Mouse (Mus musculus) hindbrain, embryonic 16.5 days (tissue): ENCODE measurements around the gene Slk. TPM values are rescaled to one million over a fixed set of nuclear protein-coding genes. Genes with fewer than 3 reads are reported as not detected.

Experiments
- ATAC-seq: fragments of 200-750 bp; cut with Nextera tagmentation; 2 replicates; pipeline ENCODE4 v1.8.0; 2017; ENCODE audit warnings: moderate TSS enrichment, moderate library complexity
- H3K27ac ChIP-seq: fragments of 300-500 bp; sonication (generic); 2 replicates; pipeline ENCODE4 v1.5.1; 2014; ENCODE audit warnings: low read depth, mild to moderate bottlenecking, control low read depth, low read length, moderate library complexity
- H3K27me3 ChIP-seq: fragments of 300-500 bp; sonication (generic); replicated peaks from 2 replicates; pipeline ENCODE4 v1.6.1; 2014; ENCODE audit warnings: low read length; ENCODE audit not compliant: control insufficient read depth, insufficient read depth
- H3K36me3 ChIP-seq: fragments of 300-500 bp; sonication (generic); 2 replicates; pipeline ENCODE4 v1.6.1; 2014; ENCODE audit warnings: mild to moderate bottlenecking, low read length, moderate library complexity, mixed read lengths; ENCODE audit not compliant: control insufficient read depth, insufficient read depth
- H3K4me1 ChIP-seq: fragments of 300-500 bp; sonication (generic); 2 replicates; pipeline ENCODE4 v1.6.1; 2014; ENCODE audit warnings: low read depth, low read length; ENCODE audit not compliant: control insufficient read depth, insufficient read depth
- H3K4me2 ChIP-seq: fragments of 300-500 bp; sonication (generic); 2 replicates; pipeline ENCODE4 v1.6.1; 2014; ENCODE audit warnings: mild to moderate bottlenecking, low read length, control low read depth, moderate library complexity
- H3K4me3 ChIP-seq: fragments of 300-500 bp; sonication (generic); 2 replicates; pipeline ENCODE4 v1.5.1; 2014; ENCODE audit warnings: mild to moderate bottlenecking, low read length, control low read depth, moderate library complexity
- H3K9ac ChIP-seq: fragments of 300-500 bp; sonication (generic); 2 replicates; pipeline ENCODE4 v1.6.1; 2014; ENCODE audit warnings: low read depth, mild to moderate bottlenecking, control low read depth, low read length, moderate library complexity
- H3K9me3 ChIP-seq: fragments of 300-500 bp; sonication (generic); 2 replicates; pipeline ENCODE4 v1.6.1; 2014; ENCODE audit warnings: mild to moderate bottlenecking, low read length, moderate library complexity; ENCODE audit not compliant: control insufficient read depth
- WGBS: fragments of 180-500 bp; shearing (Covaris S2); extraction: QIAGEN DNeasy Blood & Tissue Kit; methylation state at CpG from one replicate; pipeline ENCODE4 v1.1.7; 2014; 5-methylcytosine and 5-hydroxymethylcytosine counted together
- polyA plus RNA-seq: library from polyadenylated mRNA; unstranded; fragments of >200 nt; fragmentation: Nextera tagmentation; extraction: Ambion mirVana; gene quantifications from 2 replicates; pipeline ENCODE4 v1.2.1, GENCODE M21; 2015

The Slk gene
- polyA plus RNA-seq, 1 experiment from 2014 or later, result 5.6 TPM

GRCm38 (mm10) chr19:47545055-47545454 lies 34.4 kb upstream of the Slk start:
- Histone ChIP-seq H3K4me1 (no peaks in the 10 kb centered on the region), H3K36me3 (no peaks in the 10 kb centered on the region), H3K9me3 (no peaks in the 10 kb centered on the region), H3K4me3 (no peak overlapping the region), H3K9ac (no peak overlapping the region), H3K4me2 (no peak overlapping the region), H3K27ac (no peak overlapping the region), H3K27me3 (no peaks in the 10 kb centered on the region)
- WGBS, result 51% methylated on average over 3 of the region's 3 CpGs
- ATAC-seq, result no peak

GRCm38 (mm10) chr19:47545528-47545927 lies 34.0 kb upstream of the Slk start:
- no peak for ATAC-seq
- H3K4me1 ChIP-seq, result no peaks in the 10 kb centered on the region
- H3K4me3 ChIP-seq, result no peak overlapping the region
- H3K27me3 ChIP-seq, result no peaks in the 10 kb centered on the region
- H3K9me3 ChIP-seq, result no peaks in the 10 kb centered on the region
- H3K27ac ChIP-seq, result no peak overlapping the region
- no peak overlapping the region for H3K4me2 ChIP-seq
- H3K36me3 ChIP-seq, result no peaks in the 10 kb centered on the region
- H3K9ac ChIP-seq, result no peak overlapping the region

GRCm38 (mm10) chr19:47548432-47549076 lies 30.9 kb upstream of the Slk start:
- H3K4me3 ChIP-seq, result no peak overlapping the region
- no peaks in the 10 kb centered on the region for H3K36me3 ChIP-seq
- no peaks in the 10 kb centered on the region for H3K4me1 ChIP-seq
- no peak overlapping the region for H3K27ac ChIP-seq
- H3K9me3 ChIP-seq, result no peaks in the 10 kb centered on the region
- no peak overlapping the region for H3K9ac ChIP-seq
- H3K4me2 ChIP-seq, result no peak overlapping the region
- no peaks in the 10 kb centered on the region for H3K27me3 ChIP-seq
- 96% methylated on average over 11 of the region's 11 CpGs for WGBS
- ATAC-seq, result no peak

GRCm38 (mm10) chr19:47549174-47549573 lies 30.3 kb upstream of the Slk start:
- Histone ChIP-seq H3K4me3 (no peak overlapping the region), H3K4me2 (no peak overlapping the region), H3K27ac (no peak overlapping the region), H3K36me3 (no peaks in the 10 kb centered on the region), H3K9me3 (no peaks in the 10 kb centered on the region), H3K27me3 (no peaks in the 10 kb centered on the region), H3K9ac (no peak overlapping the region), H3K4me1 (no peaks in the 10 kb centered on the region)
- no peak for ATAC-seq
- 74% methylated on average over 9 of the region's 9 CpGs for WGBS

DNA sequence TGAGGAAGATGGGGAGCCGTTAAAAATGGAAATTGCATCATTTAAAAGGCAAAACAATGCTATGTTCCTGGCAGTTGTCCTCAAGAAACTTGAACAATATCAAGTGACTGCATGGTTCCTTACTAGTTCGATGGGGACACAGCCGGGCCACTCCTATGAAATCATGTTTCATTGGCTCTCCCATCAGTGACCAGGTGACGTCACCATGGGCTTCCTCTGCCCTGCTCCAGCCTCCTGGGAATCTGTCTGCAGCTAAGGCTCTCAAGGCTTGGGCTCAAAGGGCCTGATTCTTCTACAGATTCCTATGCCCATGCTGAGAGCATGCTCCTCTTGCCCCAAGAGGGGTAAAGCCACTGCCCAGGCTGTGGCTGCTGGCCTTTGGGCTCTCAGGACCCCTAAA lies 29.9 kb upstream of the Slk start:
- Histone ChIP-seq H3K36me3 (no peaks in the 10 kb centered on the region), H3K9me3 (no peaks in the 10 kb centered on the region), H3K4me1 (no peaks in the 10 kb centered on the region), H3K27ac (no peak overlapping the region), H3K9ac (no peak overlapping the region), H3K4me3 (no peak overlapping the region), H3K27me3 (no peaks in the 10 kb centered on the region), H3K4me2 (no peak overlapping the region)
- WGBS, result 78% methylated on average over 4 of the region's 4 CpGs
- ATAC-seq, result no peak

GRCm38 (mm10) chr19:47559145-47559544 lies 20.3 kb upstream of the Slk start:
- Histone ChIP-seq H3K4me2 (no peak overlapping the region), H3K9ac (no peak overlapping the region), H3K36me3 (no peaks in the 10 kb centered on the region), H3K9me3 (no peaks in the 10 kb centered on the region), H3K27ac (no peak overlapping the region), H3K27me3 (no peaks in the 10 kb centered on the region), H3K4me3 (no peak overlapping the region), H3K4me1 (no peaks in the 10 kb centered on the region)
- no peak for ATAC-seq
- 73% methylated on average over 5 of the region's 5 CpGs for whole genome bisulfite sequencing

DNA sequence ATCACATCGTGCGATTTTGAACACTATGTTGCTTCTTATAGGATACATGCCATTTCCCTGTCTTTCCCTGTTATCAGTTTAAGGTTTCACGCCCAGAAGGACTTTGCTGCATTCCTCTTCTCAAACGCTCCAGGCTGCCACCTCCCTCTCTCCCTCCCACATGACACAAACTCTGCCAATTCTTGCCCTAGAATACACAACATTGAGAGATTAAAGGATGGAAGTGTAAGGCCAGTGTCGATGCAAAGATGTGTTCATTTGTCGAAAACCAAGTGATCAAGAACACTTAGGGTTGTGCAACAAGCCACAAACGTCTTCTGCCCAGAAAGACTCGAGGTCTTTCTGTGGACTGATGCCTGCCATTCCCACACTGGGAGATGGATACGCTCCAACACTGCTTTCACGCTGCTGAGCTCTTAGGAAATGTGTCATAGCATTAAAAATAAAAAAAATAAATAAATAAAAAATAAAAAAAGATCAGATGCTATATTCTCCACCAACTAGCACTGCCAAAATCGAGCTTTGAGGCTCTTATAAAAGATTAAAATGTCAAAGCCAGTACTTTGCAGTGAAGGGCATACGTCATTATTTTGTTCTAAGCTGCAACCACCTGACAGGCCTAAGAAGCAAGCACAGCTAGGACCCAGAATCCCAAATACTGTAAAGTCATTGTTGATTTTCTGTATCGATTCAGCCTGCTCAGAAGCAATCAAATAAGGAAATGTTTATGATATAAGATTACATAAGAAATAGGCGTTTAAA lies 19.5 kb upstream of the Slk start:
- Histone ChIP-seq H3K27me3 (no peaks in the 10 kb centered on the region), H3K9me3 (no peaks in the 10 kb centered on the region), H3K9ac (no peak overlapping the region), H3K27ac (no peak overlapping the region), H3K4me1 (no peaks in the 10 kb centered on the region), H3K4me3 (no peak overlapping the region), H3K36me3 (no peaks in the 10 kb centered on the region), H3K4me2 (no peak overlapping the region)
- no peak for ATAC-seq
- 68% methylated on average over 14 of the region's 14 CpGs for WGBS

DNA sequence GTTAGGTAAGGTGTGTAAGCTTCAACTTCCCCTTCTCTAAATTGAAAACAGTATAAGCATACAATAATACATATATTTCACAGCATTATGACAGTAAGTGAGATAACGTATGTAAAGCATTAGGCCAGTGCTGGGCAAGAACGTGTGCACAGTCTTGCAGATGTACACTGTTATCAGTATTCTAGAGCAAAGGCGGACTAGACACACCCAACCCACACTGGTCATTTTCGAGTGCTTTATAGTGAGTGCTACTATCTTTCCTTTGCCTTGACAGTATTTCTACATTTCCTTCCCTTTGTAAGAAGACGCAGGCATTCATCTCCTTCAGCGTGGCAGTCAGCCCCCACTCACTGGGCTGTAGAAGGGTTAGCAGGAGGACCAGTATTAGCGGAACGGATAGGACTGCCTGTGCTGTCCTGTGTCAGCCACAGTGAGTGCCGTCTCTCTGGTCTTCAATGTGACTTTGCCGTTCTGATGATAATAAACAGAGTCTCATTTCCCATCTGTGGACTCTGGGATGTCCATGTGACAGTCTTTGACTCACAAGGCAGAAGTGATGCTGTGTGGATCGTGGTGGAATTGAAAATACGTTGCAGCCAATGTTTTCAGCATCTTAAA lies 18.8 kb upstream of the Slk start:
- H3K9me3 ChIP-seq, result no peaks in the 10 kb centered on the region
- H3K27ac ChIP-seq, result no peak overlapping the region
- H3K27me3 ChIP-seq, result no peaks in the 10 kb centered on the region
- no peak overlapping the region for H3K4me2 ChIP-seq
- no peak overlapping the region for H3K9ac ChIP-seq
- no peak overlapping the region for H3K4me3 ChIP-seq
- 88% methylated on average over 12 of the region's 12 CpGs for WGBS
- no peak for ATAC-seq
- H3K4me1 ChIP-seq, result no peaks in the 10 kb centered on the region
- H3K36me3 ChIP-seq, result no peaks in the 10 kb centered on the region

DNA sequence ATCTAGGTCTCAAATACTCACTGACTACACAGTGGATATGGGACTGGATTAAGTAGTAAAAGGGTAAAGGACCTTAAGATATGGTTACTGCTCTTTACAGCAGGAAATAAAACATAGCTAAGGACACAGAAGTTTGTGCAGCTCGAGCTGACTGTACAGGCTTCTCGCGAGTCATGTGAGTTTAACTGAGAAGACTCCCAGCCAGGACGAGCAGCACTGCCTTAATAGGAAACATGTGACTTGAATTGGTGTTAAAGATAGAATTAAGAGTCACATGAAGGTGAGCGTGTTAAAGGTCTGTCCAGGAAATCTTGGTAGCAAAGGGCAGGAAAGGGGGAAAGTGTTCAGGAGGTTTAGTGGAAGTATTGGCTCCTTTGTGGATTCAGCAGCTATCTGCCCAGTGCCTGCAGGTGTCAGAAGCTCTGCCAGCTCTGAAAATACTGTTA lies 17.5 kb upstream of the Slk start:
- Histone ChIP-seq H3K36me3 (no peaks in the 10 kb centered on the region), H3K9me3 (no peaks in the 10 kb centered on the region), H3K9ac (no peak overlapping the region), H3K27me3 (no peaks in the 10 kb centered on the region), H3K27ac (no peak overlapping the region), H3K4me1 (no peaks in the 10 kb centered on the region), H3K4me3 (no peak overlapping the region), H3K4me2 (no peak overlapping the region)
- ATAC-seq, result no peak
- WGBS, result 81% methylated on average over 5 of the region's 5 CpGs
